Mouse (Mus musculus) kidney, adult 8-10 months (tissue): Measurements from ENCODE around the gene Utp14b.
A peak's percentile ranks its signal among the peaks of the same experiment; 100 is the strongest.

Experiments used
- DNase-seq, 2 experiments: peaks; one replicate each; pipeline ENCODE4 v3.0.0; 2022

Gene Utp14b

GRCm38 (mm10) chr1:78688149-78688548 is 30.3 kb downstream of the Utp14b start:
- DNase-seq = no peak

DNA sequence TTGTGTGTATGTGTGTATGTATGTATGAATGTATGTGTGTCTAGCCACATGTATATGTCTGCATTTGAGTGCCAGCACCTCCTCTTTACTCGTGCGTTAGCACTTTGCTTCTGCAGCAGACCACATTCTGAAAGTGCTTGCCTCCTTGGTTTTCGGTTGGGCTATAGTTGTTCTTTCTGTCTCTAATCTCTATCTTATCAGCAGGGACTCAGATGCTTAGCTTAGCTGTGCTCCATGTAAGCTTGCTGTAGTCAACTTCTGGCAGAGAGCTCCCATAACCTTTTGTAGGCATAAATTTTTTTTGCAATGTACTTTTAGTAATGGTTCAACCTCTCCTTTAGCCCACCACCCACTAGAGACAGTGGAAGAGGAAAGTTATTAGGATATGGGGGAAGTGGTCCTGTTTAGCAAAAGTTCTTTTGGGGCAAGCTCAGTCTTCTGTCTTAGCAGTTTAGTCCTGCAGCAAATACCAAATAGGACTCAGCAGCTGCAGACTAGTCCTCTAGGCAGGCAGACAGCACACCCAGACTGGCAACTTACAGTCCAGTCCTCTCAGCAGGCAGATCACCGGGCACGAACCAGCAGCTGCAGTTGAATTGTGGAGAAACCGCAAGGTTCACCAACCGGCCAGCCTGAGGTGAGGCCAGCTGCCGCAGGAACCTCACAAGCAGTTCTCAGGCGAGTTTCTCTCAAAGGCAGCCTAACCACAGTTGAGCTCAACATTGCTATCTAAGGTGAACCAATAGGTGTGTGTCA is 36.8 kb downstream of the Utp14b start:
- no peak for DNase-seq

- no peak for DNase-seq
Observed at GRCm38 (mm10) chr1:78696305-78696704, 38.5 kb downstream of the Utp14b start.

DNA sequence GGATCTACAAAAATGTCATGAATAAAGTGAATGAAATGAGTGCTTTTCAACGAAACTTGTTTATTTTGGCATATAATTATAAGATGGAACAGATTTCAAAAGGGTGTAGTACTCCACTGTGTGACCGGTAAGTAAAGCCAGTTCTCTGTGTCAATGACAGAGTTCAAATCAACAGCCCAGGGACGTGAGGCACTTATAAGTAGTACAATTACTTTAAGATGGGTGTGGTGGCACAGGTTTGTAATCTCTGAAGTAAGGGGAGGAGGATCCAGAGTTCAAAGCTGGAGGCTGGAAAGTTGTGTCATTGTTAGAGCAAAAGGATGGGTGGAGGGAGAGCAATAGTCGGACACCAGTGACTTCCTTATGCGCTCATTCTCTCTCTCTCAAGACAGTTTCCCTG is 39.1 kb downstream of the Utp14b start:
- DNase-seq = no peak

DNA sequence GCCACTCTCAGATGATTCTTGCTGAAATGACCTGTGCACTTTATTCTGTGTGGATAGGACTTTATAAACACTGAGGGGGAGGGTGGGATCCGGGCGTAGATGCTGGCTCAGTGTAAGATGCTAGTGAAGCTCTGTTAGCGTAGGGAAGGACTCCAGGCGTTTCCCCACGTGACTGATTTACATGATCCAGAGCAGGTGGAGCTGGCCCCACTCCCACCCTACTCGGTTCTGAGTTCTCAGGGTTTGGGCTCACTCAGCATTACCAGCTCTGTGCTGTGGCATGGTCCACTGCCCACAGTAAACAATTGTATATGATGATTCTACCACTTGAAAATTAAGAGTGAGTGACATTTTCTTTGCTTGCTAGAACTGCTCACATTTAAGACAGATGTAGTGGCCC is 40.3 kb downstream of the Utp14b start:
- peak in 1 of 2 experiments; percentile 4 for DNase-seq

- no peak for DNase-seq
Observed at GRCm38 (mm10) chr1:78701740-78702139, 43.9 kb downstream of the Utp14b start.

DNA sequence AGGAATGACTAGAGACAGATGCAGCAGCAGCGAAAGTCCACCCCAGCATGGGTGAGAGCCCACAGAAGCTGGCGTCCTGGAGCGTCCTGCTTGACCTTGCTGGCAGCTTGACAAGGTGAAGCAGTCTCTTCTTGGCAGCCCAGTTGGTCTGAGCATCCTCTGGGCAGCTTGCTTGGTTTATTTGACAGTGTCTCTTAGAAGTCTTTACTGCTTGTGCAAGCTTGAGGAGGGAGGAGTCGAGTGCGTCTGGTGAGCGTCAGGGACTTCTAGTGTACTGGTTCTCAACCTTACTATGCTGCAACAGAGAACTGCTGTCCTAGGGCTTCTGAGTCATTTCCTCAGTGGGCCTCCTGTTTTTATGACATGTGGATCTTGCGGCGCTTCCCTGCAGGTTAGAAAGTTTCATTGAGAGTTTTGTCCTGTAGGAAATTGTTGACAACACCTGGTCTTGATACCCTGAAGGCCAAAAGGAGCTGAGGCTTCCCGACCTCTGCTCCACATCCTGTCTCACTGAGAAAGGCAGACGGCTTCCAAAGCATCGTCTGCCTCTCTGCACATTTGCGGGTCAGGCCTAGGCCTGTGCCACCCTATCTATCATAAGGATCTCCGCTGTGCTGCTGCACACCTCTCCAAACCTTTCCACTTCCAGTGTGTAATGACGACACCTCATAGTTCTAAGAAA is 44.6 kb downstream of the Utp14b start:
- DNase-seq = peak in 1 of 2 experiments; percentile 18

DNA sequence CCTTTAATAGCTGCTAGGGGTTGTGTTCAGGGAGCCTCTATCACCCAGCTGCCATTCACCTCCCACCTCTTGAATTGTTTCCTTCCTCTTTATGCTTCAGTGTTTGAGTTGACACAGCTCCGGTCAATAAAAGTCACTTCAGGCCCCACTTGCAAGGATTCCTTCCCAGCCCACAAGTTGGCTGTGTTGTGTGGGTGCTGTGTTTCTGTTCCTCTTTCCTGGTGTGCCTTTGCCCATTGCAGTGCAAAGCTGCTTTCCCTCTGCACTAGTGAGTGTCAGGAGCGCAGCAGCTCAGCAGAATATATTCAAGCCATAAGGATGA is 45.1 kb downstream of the Utp14b start:
- DNase-seq = no peak

GRCm38 (mm10) chr1:78706338-78706737 is 48.5 kb downstream of the Utp14b start:
- no peak for DNase-seq

GRCm38 (mm10) chr1:78707280-78707679 is 49.4 kb downstream of the Utp14b start:
- DNase-seq = no peak

- DNase-seq = no peak
Observed at GRCm38 (mm10) chr1:78710026-78710425, 52.2 kb downstream of the Utp14b start.

DNA sequence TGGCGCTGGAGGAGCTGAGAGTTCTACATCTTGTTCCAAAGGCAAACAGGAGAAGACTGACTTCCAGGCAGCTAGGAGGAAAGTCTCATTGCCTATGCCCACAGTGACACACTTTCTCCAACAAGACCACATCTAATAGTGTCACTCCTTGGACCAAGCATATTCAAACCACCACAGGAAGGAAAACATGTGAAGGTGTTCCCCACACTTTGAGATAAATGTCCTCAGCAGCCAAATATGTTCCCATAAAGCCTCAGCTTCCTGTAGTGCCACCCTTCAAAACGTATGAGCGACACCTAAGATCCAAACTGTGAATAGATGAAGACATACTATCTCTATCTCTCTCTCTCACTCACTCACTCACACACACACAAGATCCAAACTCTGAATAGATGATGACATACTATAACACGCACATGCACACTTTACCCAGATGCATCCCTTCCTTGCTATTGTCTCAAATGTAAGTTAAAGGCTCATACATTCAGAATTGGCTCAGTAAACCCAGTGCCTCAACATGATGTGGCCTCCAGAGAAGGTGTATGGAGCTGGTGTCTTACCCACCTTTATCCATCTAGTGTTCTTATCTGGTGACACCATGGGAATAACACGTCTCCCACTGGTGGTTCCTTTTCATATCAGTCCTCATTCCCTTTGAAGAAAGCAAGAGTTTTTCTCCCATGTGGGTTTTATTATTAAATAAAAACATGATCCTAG is 52.9 kb downstream of the Utp14b start:
- no peak for DNase-seq
